Mouse (Mus musculus) CH12.LX (cell line): ENCODE results near the gene Chp1. TPM values are rescaled to one million over a fixed set of nuclear protein-coding genes. Genes with fewer than 3 reads are reported as not detected.

Source experiments
- DNase-seq: peaks from one replicate; pipeline ENCODE4 v3.0.0-alpha.2; 2013; ENCODE audit errors: extremely low read depth
- H3K27ac ChIP-seq: 2 replicates; pipeline ENCODE4 v1.5.1; 2012; ENCODE audit warnings: low read depth, mild to moderate bottlenecking, control low read depth, moderate library complexity; ENCODE audit not compliant: insufficient read depth
- H3K27me3 ChIP-seq: replicated peaks from 2 replicates; pipeline ENCODE3; 2012; ENCODE audit warnings: inconsistent platforms
- H3K36me3 ChIP-seq, 2 experiments: replicated peaks in 1 of 2; 2 replicates each; pipeline versions ENCODE3 to v1.6.1; 2012; ENCODE audit warnings: inconsistent platforms in 1 of 2, low read length in 1 of 2, mild to moderate bottlenecking in 1 of 2, mixed read lengths in 1 of 2, moderate library complexity in 1 of 2; ENCODE audit not compliant: control insufficient read depth in 1 of 2, insufficient read depth in 1 of 2
- H3K4me1 ChIP-seq, 2 experiments: 2 replicates each; pipeline ENCODE4 v1.6.1; 2012; ENCODE audit warnings: inconsistent platforms in 1 of 2, moderate library complexity in 1 of 2; ENCODE audit not compliant: insufficient read depth in 2 of 2, control insufficient read depth in 1 of 2
- H3K4me2 ChIP-seq: 2 replicates; pipeline ENCODE4 v1.6.1; 2012; ENCODE audit warnings: low read depth, mild to moderate bottlenecking, control low read depth; ENCODE audit not compliant: poor library complexity, insufficient read depth, severe bottlenecking
- H3K4me3 ChIP-seq, 3 experiments: fragments of 150-350 bp in 1 of 3; sonication (generic) in 1 of 3; replicated peaks in 1 of 3; 2 replicates each; pipeline versions ENCODE3 to v1.5.1; 2011 to 2012; ENCODE audit warnings: low read depth in 2 of 3, low read length in 2 of 3, mild to moderate bottlenecking in 2 of 3, moderate library complexity in 2 of 3, control low read depth in 1 of 3, improper control_type of control experiment in 1 of 3, inconsistent platforms in 1 of 3, mixed read lengths in 1 of 3; ENCODE audit not compliant: poor library complexity in 1 of 3
- H3K79me2 ChIP-seq: replicated peaks from 2 replicates; pipeline ENCODE4 v1.6.1; 2012; ENCODE audit warnings: mild to moderate bottlenecking, moderate library complexity; ENCODE audit not compliant: control insufficient read depth, poor library complexity, insufficient read depth, severe bottlenecking; ENCODE audit errors: extremely low read depth
- H3K9ac ChIP-seq: 2 replicates; pipeline ENCODE4 v1.6.1; 2012; ENCODE audit warnings: low read depth, mild to moderate bottlenecking, control low read depth, moderate library complexity; ENCODE audit not compliant: insufficient read depth
- H3K9me3 ChIP-seq: replicated peaks from 2 replicates; pipeline ENCODE3; 2012; ENCODE audit warnings: low read length, inconsistent platforms, mixed read lengths
- EP300 ChIP-seq: IDR thresholded peaks from 2 replicates; pipeline ENCODE4 v1.6.1; 2011; ENCODE audit warnings: low read length, improper control_type of control experiment
- ETS1 ChIP-seq: conservative IDR thresholded peaks from 2 replicates; pipeline ENCODE4 v1.6.1; 2012; ENCODE audit warnings: low read depth, mild to moderate bottlenecking, inconsistent platforms, low read length, improper control_type of control experiment, moderate library complexity
- HCFC1 ChIP-seq: IDR thresholded peaks from 2 replicates; pipeline ENCODE4 v1.6.1; 2012; ENCODE audit warnings: low read depth, mild to moderate bottlenecking, inconsistent platforms, low read length, improper control_type of control experiment
- JUN ChIP-seq: IDR thresholded peaks from 2 replicates; pipeline ENCODE4 v1.6.1; 2011; ENCODE audit warnings: low read depth, mild to moderate bottlenecking, low read length, improper control_type of control experiment, moderate library complexity; ENCODE audit not compliant: insufficient read depth
- JUND ChIP-seq: conservative IDR thresholded peaks from 2 replicates; pipeline ENCODE4 v1.6.1; 2011; ENCODE audit warnings: low read depth, low read length, improper control_type of control experiment
- KAT2A ChIP-seq: IDR thresholded peaks from 2 replicates; pipeline ENCODE4 v1.6.1; 2012; ENCODE audit warnings: low read length, improper control_type of control experiment, inconsistent platforms; ENCODE audit not compliant: insufficient replicate concordance
- MAFK ChIP-seq: IDR thresholded peaks from 2 replicates; pipeline ENCODE4 v1.6.1; 2011; ENCODE audit warnings: low read length, improper control_type of control experiment; ENCODE audit not compliant: insufficient replicate concordance
- MAZ ChIP-seq: IDR thresholded peaks from 2 replicates; pipeline ENCODE4 v1.6.1; 2012; ENCODE audit warnings: low read depth, mild to moderate bottlenecking, inconsistent platforms, low read length, improper control_type of control experiment, moderate library complexity
- MEF2A ChIP-seq: IDR thresholded peaks from 2 replicates; pipeline ENCODE4 v1.6.1; 2014; ENCODE audit warnings: low read depth, mild to moderate bottlenecking, inconsistent platforms, low read length, improper control_type of control experiment, borderline replicate concordance
- MXI1 ChIP-seq: IDR thresholded peaks from 2 replicates; pipeline ENCODE4 v1.6.1; 2011; ENCODE audit warnings: mild to moderate bottlenecking, low read depth, low read length, improper control_type of control experiment
- MYC ChIP-seq: IDR thresholded peaks from 2 replicates; pipeline ENCODE4 v1.6.1; 2011; ENCODE audit warnings: low read depth, mild to moderate bottlenecking, improper control_type of control experiment, low read length
- NELFE ChIP-seq: IDR thresholded peaks from 2 replicates; pipeline ENCODE4 v1.6.1; 2011; ENCODE audit warnings: low read depth, low read length, improper control_type of control experiment
- POLR2AphosphoS2 ChIP-seq: IDR thresholded peaks from 2 replicates; pipeline ENCODE4 v1.6.1; 2011; ENCODE audit warnings: low read depth, low read length, improper control_type of control experiment
- RAD21 ChIP-seq: IDR thresholded peaks from 2 replicates; pipeline ENCODE4 v1.6.1; 2011; ENCODE audit warnings: low read depth, mild to moderate bottlenecking, low read length, improper control_type of control experiment, moderate library complexity
- RCOR1 ChIP-seq: conservative IDR thresholded peaks from 2 replicates; pipeline ENCODE4 v1.6.1; 2012; ENCODE audit warnings: low read depth, mild to moderate bottlenecking, inconsistent platforms, low read length, improper control_type of control experiment
- ZKSCAN1 ChIP-seq: IDR thresholded peaks from 2 replicates; pipeline ENCODE4 v1.6.1; 2012; ENCODE audit warnings: low read depth, inconsistent platforms, low read length, improper control_type of control experiment, borderline replicate concordance
- ZMIZ1 ChIP-seq: IDR thresholded peaks from 2 replicates; pipeline ENCODE4 v1.6.1; 2012; ENCODE audit warnings: low read depth, mild to moderate bottlenecking, inconsistent platforms, low read length, improper control_type of control experiment
- ZNF384 ChIP-seq: IDR thresholded peaks from 2 replicates; pipeline ENCODE4 v1.6.1; 2012; ENCODE audit warnings: low read depth, low read length, improper control_type of control experiment, inconsistent platforms
- dilution Hi-C: fragments of 300-500 bp; cut with MboI; formaldehyde crosslinking; loops from 2 replicates; pipeline ENCODE4 v1.14.3; 2020; ENCODE audit warnings: low sequenced_read_pairs; ENCODE audit not compliant: extremely low pct_unique_long_range_greater_than_20kb, extremely low pct_ligation_motif_present
- in situ Hi-C: fragments of 300-500 bp; cut with MboI; formaldehyde crosslinking; loops from 3 replicates; pipeline ENCODE4 v1.14.3; 2019; ENCODE audit warnings: low sequenced_read_pairs, low pct_ligation_motif_present, low pct_unique_long_range_greater_than_20kb, mixed read lengths
- polyA plus RNA-seq: library from polyadenylated mRNA; unstranded; fragments of >175 nt; gene quantifications from 2 replicates; pipeline ENCODE4 v1.2.1, GENCODE M21; 2012; ENCODE audit warnings: low read depth; ENCODE audit not compliant: insufficient read length
- total RNA-seq, 2 experiments: library from RNA; depleted of rRNA; stranded (reverse); fragments of 300-350 nt in 1 of 2; fragments of >200 nt in 1 of 2; gene quantifications; 2 replicates each; pipeline ENCODE4 v1.2.3; 2012 to 2014

Gene Chp1
- total and polyA plus RNA-seq, 3 experiments, result 29.9 to 55.9 (median 47.9) TPM

- Histone ChIP-seq H3K79me2 (peaks cover 37% of the 10 kb centered on the region), H3K4me2 (peak overlapping the region; percentile 86), H3K36me3 (peaks cover 24 to 35% of the 10 kb centered on the region in 2 experiments), H3K4me3 (peak overlapping the region; percentile 73 to 94 (median 87)), H3K27me3 (no peaks in the 10 kb centered on the region), H3K4me1 (peaks cover 7 to 30% of the 10 kb centered on the region in 2 experiments; a peak in 3 of 4 replicates), H3K27ac (no peak overlapping the region), H3K9me3 (no peaks in the 10 kb centered on the region), H3K9ac (peak overlapping the region; percentile 88)
- dilution Hi-C loops, result no loop called here
- TF ChIP-seq ZNF384, result peak; percentile 63
- TF ChIP-seq RCOR1, result no peak
- in situ Hi-C loops, result no loop called here
- no peak for DNase-seq
Observed at GRCm38 (mm10) chr2:119595308-119595707, 47.8 kb downstream of the Chp1 start.

- H3K27ac ChIP-seq, result no peak overlapping the region
- in situ Hi-C loops, result no loop called here
- peaks cover 28 to 47% of the 10 kb centered on the region in 2 experiments for H3K36me3 ChIP-seq
- dilution Hi-C loops, result no loop called here
- DNase-seq, result no peak
- peaks cover 42% of the 10 kb centered on the region for H3K79me2 ChIP-seq
- H3K9me3 ChIP-seq, result no peaks in the 10 kb centered on the region
- no peak overlapping the region for H3K4me2 ChIP-seq
- H3K9ac ChIP-seq, result no peak overlapping the region
- no peak overlapping the region for H3K4me3 ChIP-seq
- no peaks in the 10 kb centered on the region for H3K27me3 ChIP-seq
- TF ChIP-seq MXI1 (no peak), ZMIZ1 (no peak), KAT2A (no peak), HCFC1 (no peak), ZKSCAN1 (no peak), MAZ (no peak), JUND (no peak), JUN (no peak), MYC (no peak), NELFE (no peak), ETS1 (no peak), EP300 (no peak), MAFK (no peak), POLR2AphosphoS2 (no peak), RAD21 (no peak), MEF2A (no peak)
- peaks cover 10 to 37% of the 10 kb centered on the region in 2 experiments for H3K4me1 ChIP-seq
Observed at GRCm38 (mm10) chr2:119596781-119597330, 49.4 kb downstream of the Chp1 start.
